Mouse (Mus musculus): ENCODE data around the gene Tmem202.

The Tmem202 gene

GRCm38 (mm10) chr9:59539441-59540137 is at the start of gene Tmem202, which contains the start of gene Hexa:
Gene Tmem202, minus strand, starts transcription at chr9:59539847.
Gene Hexa, plus strand, starts transcription at chr9:59539540.
- WGBS: 2% methylated on average over 55 of the region's 55 CpGs

GRCm38 (mm10) chr9:59588710-59589671 is 49.3 kb upstream of the Tmem202 start:
- 12% methylated on average over 12 of the region's 12 CpGs for WGBS

- WGBS: 48% methylated on average over 5 of the region's 5 CpGs
These were observed 48.6 kb upstream of the Tmem202 start for GRCm38 (mm10) chr9:59588252-59588651.

- 2% methylated on average over 13 of the region's 13 CpGs for WGBS
These were observed 45.2 kb upstream of the Tmem202 start for GRCm38 (mm10) chr9:59584871-59585308.

GRCm38 (mm10) chr9:59578505-59578867 is 38.8 kb upstream of the Tmem202 start:
- 2% methylated on average over 20 of the region's 20 CpGs for WGBS

- under 1% methylated on average over 51 of the region's 61 CpGs for WGBS
These were observed 38.3 kb upstream of the Tmem202 start, which contains the start of gene Celf6 for GRCm38 (mm10) chr9:59577844-59578504. Gene Celf6, plus strand, starts transcription at chr9:59577917.

GRCm38 (mm10) chr9:59577401-59577800 is 37.8 kb upstream of the Tmem202 start:
- 8% methylated on average over 13 of the region's 13 CpGs for WGBS

GRCm38 (mm10) chr9:59571852-59572251 is 32.2 kb upstream of the Tmem202 start:
- 87% methylated on average over 2 of the region's 2 CpGs for WGBS

- WGBS: 19% methylated on average over 6 of the region's 6 CpGs
These were observed 27.5 kb upstream of the Tmem202 start for GRCm38 (mm10) chr9:59567111-59567510.

- WGBS: 29% methylated on average over 4 of the region's 4 CpGs
These were observed 26.0 kb upstream of the Tmem202 start for GRCm38 (mm10) chr9:59565600-59565999.

- WGBS: 80% methylated on average over 4 of the region's 4 CpGs
These were observed 14.1 kb upstream of the Tmem202 start for GRCm38 (mm10) chr9:59553719-59554118.

GRCm38 (mm10) chr9:59552610-59553009 is 13.0 kb upstream of the Tmem202 start:
- WGBS: 69% methylated on average over 5 of the region's 5 CpGs

GRCm38 (mm10) chr9:59551620-59552031 is 12.0 kb upstream of the Tmem202 start:
- WGBS: 29% methylated on average over 3 of the region's 3 CpGs

GRCm38 (mm10) chr9:59551017-59551416 is 11.4 kb upstream of the Tmem202 start:
- WGBS: 72% methylated on average over 5 of the region's 5 CpGs

GRCm38 (mm10) chr9:59550077-59550476 is 10.4 kb upstream of the Tmem202 start:
- 58% methylated on average over 4 of the region's 4 CpGs for WGBS

GRCm38 (mm10) chr9:59548961-59549487 is 9.4 kb upstream of the Tmem202 start:
- WGBS: 51% methylated on average over 2 of the region's 2 CpGs

GRCm38 (mm10) chr9:59547869-59548268 is 8.2 kb upstream of the Tmem202 start:
- WGBS: 54% methylated on average over 1 of the region's 1 CpGs

- 80% methylated on average over 5 of the region's 5 CpGs for WGBS
These were observed 5.1 kb upstream of the Tmem202 start for GRCm38 (mm10) chr9:59544739-59545138.

- 85% methylated on average over 6 of the region's 6 CpGs for WGBS
These were observed 2.0 kb upstream of the Tmem202 start for GRCm38 (mm10) chr9:59541617-59542016.

GRCm38 (mm10) chr9:59537651-59538050 is 2.0 kb downstream of the Tmem202 start:
- WGBS: 60% methylated on average over 3 of the region's 3 CpGs

- whole genome bisulfite sequencing: 68% methylated on average over 4 of the region's 4 CpGs
These were observed 5.8 kb downstream of the Tmem202 start for GRCm38 (mm10) chr9:59533889-59534288.

GRCm38 (mm10) chr9:59533422-59533821 is 6.2 kb downstream of the Tmem202 start:
- 81% methylated on average over 2 of the region's 2 CpGs for WGBS

Measured in cerebral cortex, adult 2 months (tissue).